Mouse (Mus musculus): ENCODE results near the gene Mfsd14a.
"Not testable (repeated sequence)": the region's sequence is repeated elsewhere in the genome, so short reads cannot be mapped to it uniquely, and the experiment has no call there.

The Mfsd14a gene

GRCm38 (mm10) chr3:116695666-116695985 is 33.1 kb upstream of the Mfsd14a start:
- TF ChIP-seq POU5F1 (IDR thresholded peaks at IDR 0.05; ENCODE audit: borderline replicate concordance, low read length) (no peak), NANOG (IDR thresholded peaks at IDR 0.05; ENCODE audit: borderline replicate concordance, low read length) (no peak), CTCF (conservative IDR thresholded peaks at IDR 0.05; ENCODE audit: low read length) (no peak)
- Histone ChIP-seq H3K27me3 (ENCODE audit: insufficient read depth, low read length) (no peaks in the 10 kb centered on the region), H3K4me3 (replicated peaks; ENCODE audit: low read length) (no peak overlapping the region), H3K4me1 (replicated peaks; ENCODE audit: low read depth, low read length) (peaks cover 5% of the 10 kb centered on the region), H3K36me3 (ENCODE audit: insufficient read depth, low read length) (peaks cover 16% of the 10 kb centered on the region), H3K9me3 (ENCODE audit: low read length) (no peaks in the 10 kb centered on the region)

- TF ChIP-seq POU5F1 (IDR thresholded peaks at IDR 0.05; ENCODE audit: borderline replicate concordance, low read length) (no peak), NANOG (IDR thresholded peaks at IDR 0.05; ENCODE audit: borderline replicate concordance, low read length) (no peak), CTCF (conservative IDR thresholded peaks at IDR 0.05; ENCODE audit: low read length) (no peak)
- no peak overlapping the region for H3K4me3 ChIP-seq (replicated peaks; ENCODE audit: low read length)
- H3K9me3 ChIP-seq (ENCODE audit: low read length) = no peaks in the 10 kb centered on the region
- peaks cover 16% of the 10 kb centered on the region for H3K36me3 ChIP-seq (ENCODE audit: insufficient read depth, low read length)
- H3K27me3 ChIP-seq (ENCODE audit: insufficient read depth, low read length) = no peaks in the 10 kb centered on the region
- peaks cover 9% of the 10 kb centered on the region for H3K4me1 ChIP-seq (replicated peaks; ENCODE audit: low read depth, low read length)
These were observed 32.6 kb upstream of the Mfsd14a start for GRCm38 (mm10) chr3:116694955-116695665.

- Histone ChIP-seq H3K36me3 (ENCODE audit: insufficient read depth, low read length) (peaks cover 16% of the 10 kb centered on the region), H3K27me3 (ENCODE audit: insufficient read depth, low read length) (no peaks in the 10 kb centered on the region), H3K4me1 (replicated peaks; ENCODE audit: low read depth, low read length) (peaks cover 9% of the 10 kb centered on the region), H3K4me3 (replicated peaks; ENCODE audit: low read length) (no peak overlapping the region), H3K9me3 (ENCODE audit: low read length) (no peaks in the 10 kb centered on the region)
- no peak for TF ChIP-seq POU5F1 (IDR thresholded peaks at IDR 0.05; ENCODE audit: borderline replicate concordance, low read length)
- TF ChIP-seq CTCF (conservative IDR thresholded peaks at IDR 0.05; ENCODE audit: low read length) = no peak
- no peak for TF ChIP-seq NANOG (IDR thresholded peaks at IDR 0.05; ENCODE audit: borderline replicate concordance, low read length)
These were observed 31.8 kb upstream of the Mfsd14a start for GRCm38 (mm10) chr3:116694312-116694711.

- Histone ChIP-seq H3K27me3 (ENCODE audit: insufficient read depth, low read length) (no peaks in the 10 kb centered on the region), H3K4me1 (replicated peaks; ENCODE audit: low read depth, low read length) (peaks cover 8% of the 10 kb centered on the region; the same call in 1 of the 2 replicates), H3K9me3 (ENCODE audit: low read length) (no peaks in the 10 kb centered on the region), H3K36me3 (ENCODE audit: insufficient read depth, low read length) (peaks cover 24% of the 10 kb centered on the region), H3K4me3 (replicated peaks; ENCODE audit: low read length) (no peak within 1 kb of the TSS)
- no peak for TF ChIP-seq CTCF (conservative IDR thresholded peaks at IDR 0.05; ENCODE audit: low read length)
- TF ChIP-seq POU5F1 (IDR thresholded peaks at IDR 0.05; ENCODE audit: borderline replicate concordance, low read length) = no peak
- TF ChIP-seq NANOG (IDR thresholded peaks at IDR 0.05; ENCODE audit: borderline replicate concordance, low read length) = no peak
These were observed 18.7 kb upstream of the Mfsd14a start, which contains the start of gene Gm43191 for GRCm38 (mm10) chr3:116681160-116681559. Gene Gm43191, minus strand, starts transcription at chr3:116681260.

- not testable (repeated sequence) for H3K36me3 ChIP-seq (ENCODE audit: insufficient read depth, low read length); H3K4me3 ChIP-seq (replicated peaks; ENCODE audit: low read length); H3K27me3 ChIP-seq (ENCODE audit: insufficient read depth, low read length); H3K9me3 ChIP-seq (ENCODE audit: low read length)
- H3K4me1 ChIP-seq (replicated peaks; ENCODE audit: low read depth, low read length) = peaks cover 62% of the 10 kb centered on the region
These were observed 1.8 kb upstream of the Mfsd14a start for GRCm38 (mm10) chr3:116664281-116664680.

- peak overlapping the region; percentile 93 for H3K4me3 ChIP-seq (replicated peaks; ENCODE audit: low read length)
- peaks cover 78% of the 10 kb centered on the region for H3K4me1 ChIP-seq (replicated peaks; ENCODE audit: low read depth, low read length)
- H3K27me3 ChIP-seq (ENCODE audit: insufficient read depth, low read length) = no peaks in the 10 kb centered on the region
- peaks cover 2% of the 10 kb centered on the region; the same call in 1 of the 2 replicates for H3K36me3 ChIP-seq (ENCODE audit: insufficient read depth, low read length)
- TF ChIP-seq CTCF (conservative IDR thresholded peaks at IDR 0.05; ENCODE audit: low read length) (no peak), NANOG (IDR thresholded peaks at IDR 0.05; ENCODE audit: borderline replicate concordance, low read length) (no peak), POU5F1 (IDR thresholded peaks at IDR 0.05; ENCODE audit: borderline replicate concordance, low read length) (no peak)
- no peaks in the 10 kb centered on the region for H3K9me3 ChIP-seq (ENCODE audit: low read length)
These were observed 535 bp downstream of the Mfsd14a start for GRCm38 (mm10) chr3:116661870-116662414.

- H3K4me3 ChIP-seq (replicated peaks; ENCODE audit: low read length) = peak overlapping the region; percentile 93
- H3K4me1 ChIP-seq (replicated peaks; ENCODE audit: low read depth, low read length) = peaks cover 81% of the 10 kb centered on the region
- peaks cover 2% of the 10 kb centered on the region; the same call in 1 of the 2 replicates for H3K36me3 ChIP-seq (ENCODE audit: insufficient read depth, low read length)
- no peaks in the 10 kb centered on the region for H3K9me3 ChIP-seq (ENCODE audit: low read length)
- TF ChIP-seq POU5F1 (IDR thresholded peaks at IDR 0.05; ENCODE audit: borderline replicate concordance, low read length) (no peak), CTCF (conservative IDR thresholded peaks at IDR 0.05; ENCODE audit: low read length) (no peak), NANOG (IDR thresholded peaks at IDR 0.05; ENCODE audit: borderline replicate concordance, low read length) (no peak)
- H3K27me3 ChIP-seq (ENCODE audit: insufficient read depth, low read length) = no peaks in the 10 kb centered on the region
These were observed 1.1 kb downstream of the Mfsd14a start for GRCm38 (mm10) chr3:116661288-116661869.

GRCm38 (mm10) chr3:116659856-116660430 is 2.5 kb downstream of the Mfsd14a start:
- H3K4me3 ChIP-seq (replicated peaks; ENCODE audit: low read length) = peak overlapping the region; percentile 93
- no peak for TF ChIP-seq POU5F1 (IDR thresholded peaks at IDR 0.05; ENCODE audit: borderline replicate concordance, low read length)
- TF ChIP-seq CTCF (conservative IDR thresholded peaks at IDR 0.05; ENCODE audit: low read length) = no peak
- no peak for TF ChIP-seq NANOG (IDR thresholded peaks at IDR 0.05; ENCODE audit: borderline replicate concordance, low read length)
- H3K4me1 ChIP-seq (replicated peaks; ENCODE audit: low read depth, low read length) = peaks cover 79% of the 10 kb centered on the region
- H3K27me3 ChIP-seq (ENCODE audit: insufficient read depth, low read length) = no peaks in the 10 kb centered on the region
- peaks cover 2% of the 10 kb centered on the region; the same call in 1 of the 2 replicates for H3K36me3 ChIP-seq (ENCODE audit: insufficient read depth, low read length)
- no peaks in the 10 kb centered on the region for H3K9me3 ChIP-seq (ENCODE audit: low read length)

All from E14TG2a.4 (cell line).